Mouse (Mus musculus) thymus, adult 2 months (tissue): Measurements from ENCODE around the gene Acss2.

Source experiments
- CTCF ChIP-seq: fragments of 200-500 bp; IDR thresholded peaks from 2 replicates; pipeline ENCODE4 v1.5.1; 2012; ENCODE audit warnings: mild to moderate bottlenecking, control low read depth, low read length, moderate library complexity, borderline replicate concordance; ENCODE audit not compliant: control insufficient read depth, poor library complexity, insufficient read depth; ENCODE audit errors: extremely low read depth
- POLR2A ChIP-seq: fragments of 200-500 bp; IDR thresholded peaks from 2 replicates; pipeline ENCODE4 v1.6.1; 2012; ENCODE audit warnings: mild to moderate bottlenecking, low read length, control low read depth, moderate library complexity; ENCODE audit not compliant: control insufficient read depth, poor library complexity, insufficient read depth; ENCODE audit errors: extremely low read depth

GRCm38 (mm10) chr2:155623996-155624395 is 106.2 kb downstream of the Acss2 start:
- TF ChIP-seq POLR2A = no peak
- no peak for TF ChIP-seq CTCF
